Mouse (Mus musculus) ES-E14 (cell line): ENCODE measurements at regions not wholly inside any gene's neighbourhood (a gene's known extent, or its start where the extent isn't known, plus 50 kb on each side); places are given as distances from the start of the nearest gene placed in this dataset.

ENCODE experiments used
- DNase-seq: peaks from one replicate; pipeline ENCODE4 v3.0.0-alpha.2; 2013; ENCODE audit warnings: low read depth, low spot score
- H3K27ac ChIP-seq: 2 replicates; pipeline ENCODE4 v1.5.1; 2012; ENCODE audit warnings: low read depth, mild to moderate bottlenecking, low read length, moderate library complexity, mixed read lengths; ENCODE audit not compliant: poor library complexity, insufficient read depth, severe bottlenecking
- H3K36me3 ChIP-seq: 2 replicates; pipeline ENCODE4 v1.6.1; 2012; ENCODE audit warnings: mild to moderate bottlenecking, low read length, moderate library complexity, mixed read lengths; ENCODE audit not compliant: control insufficient read depth, poor library complexity, insufficient read depth, severe bottlenecking
- H3K4me1 ChIP-seq, 2 experiments: fragments of 150-350 bp in 1 of 2; sonication (generic) in 1 of 2; 2 replicates each; pipeline ENCODE4 v1.6.1; 2012; ENCODE audit warnings: low read length in 2 of 2, mild to moderate bottlenecking in 1 of 2, mixed read lengths in 1 of 2; ENCODE audit not compliant: control insufficient read depth in 2 of 2, insufficient read depth in 2 of 2, poor library complexity in 1 of 2
- H3K4me3 ChIP-seq, 2 experiments: fragments of 150-350 bp in 1 of 2; sonication (generic) in 1 of 2; 2 replicates each; pipeline ENCODE4 v1.5.1; 2012; ENCODE audit warnings: low read length in 2 of 2, low read depth in 1 of 2, mild to moderate bottlenecking in 1 of 2, mixed read lengths in 1 of 2; ENCODE audit not compliant: insufficient read depth in 1 of 2, poor library complexity in 1 of 2, severe bottlenecking in 1 of 2
- H3K9ac ChIP-seq: 2 replicates; pipeline ENCODE4 v1.6.1; 2012; ENCODE audit warnings: low read depth, mild to moderate bottlenecking, low read length, mixed read lengths; ENCODE audit not compliant: poor library complexity, insufficient read depth, severe bottlenecking
- H3K9me3 ChIP-seq: fragments of 150-350 bp; sonication (generic); 2 replicates; pipeline ENCODE4 v1.6.1; 2012; ENCODE audit warnings: low read depth, mild to moderate bottlenecking, low read length; ENCODE audit not compliant: control insufficient read depth, insufficient read depth
- CHD2 ChIP-seq: IDR thresholded peaks from 2 replicates; pipeline ENCODE4 v1.6.1; 2014; ENCODE audit warnings: mild to moderate bottlenecking, low read depth, low read length, inconsistent platforms
- HCFC1 ChIP-seq: IDR thresholded peaks from 2 replicates; pipeline ENCODE4 v1.6.1; 2012; ENCODE audit warnings: low read length, inconsistent platforms, borderline replicate concordance; ENCODE audit not compliant: insufficient read depth
- MAFK ChIP-seq: IDR thresholded peaks from 2 replicates; pipeline ENCODE4 v1.6.1; 2014; ENCODE audit warnings: mild to moderate bottlenecking, low read depth, low read length, inconsistent platforms; ENCODE audit not compliant: insufficient read depth
- ZC3H11A ChIP-seq: IDR thresholded peaks from 2 replicates; pipeline ENCODE4 v1.6.1; 2012; ENCODE audit warnings: low read depth, mild to moderate bottlenecking, inconsistent platforms, low read length, borderline replicate concordance
- ZNF384 ChIP-seq: IDR thresholded peaks from 2 replicates; pipeline ENCODE4 v1.6.1; 2012; ENCODE audit warnings: low read depth, low read length, inconsistent platforms
- in situ Hi-C, 2 experiments: fragments of 600-800 bp; cut with MboI; formaldehyde crosslinking; loops; one replicate each; pipeline ENCODE4 v1.15.1; 2025; ENCODE audit warnings: low sequenced_read_pairs in 2 of 2, inconsistent platforms in 1 of 2; ENCODE audit not compliant: unreplicated experiment in 2 of 2

- no peak for DNase-seq
- TF ChIP-seq ZNF384 (no peak), ZC3H11A (no peak), MAFK (no peak), HCFC1 (no peak), CHD2 (no peak)
- Histone ChIP-seq H3K4me3 (no peak overlapping the region), H3K9me3 (no peaks in the 10 kb centered on the region), H3K9ac (no peak overlapping the region), H3K4me1 (peaks cover 0 to 3% of the 10 kb centered on the region in 2 experiments; a peak in 1 of 4 replicates), H3K27ac (no peak overlapping the region), H3K36me3 (no peaks in the 10 kb centered on the region)
- in situ Hi-C loops = no loop called here
Observed at GRCm38 (mm10) chr10:21672171-21672570, 79.2 kb downstream of the 1700020N01Rik start.

- in situ Hi-C loops = no loop called here
Observed at GRCm38 (mm10) chr10:21672666-21673065, 79.7 kb downstream of the 1700020N01Rik start.

GRCm38 (mm10) chr10:21673831-21674230, 80.9 kb downstream of the 1700020N01Rik start:
- Histone ChIP-seq H3K9ac (no peak overlapping the region), H3K36me3 (no peaks in the 10 kb centered on the region), H3K4me1 (peaks cover 0 to 2% of the 10 kb centered on the region in 2 experiments; a peak in 1 of 4 replicates), H3K9me3 (no peaks in the 10 kb centered on the region), H3K4me3 (no peak overlapping the region), H3K27ac (no peak overlapping the region)
- in situ Hi-C loops = no loop called here
- TF ChIP-seq ZC3H11A = no peak
- TF ChIP-seq MAFK = no peak
- TF ChIP-seq ZNF384 = no peak
- no peak for TF ChIP-seq HCFC1
- no peak for TF ChIP-seq CHD2
- no peak for DNase-seq

More at GRCm38 (mm10) chr10:21672666-21673065, 79.7 kb downstream of the 1700020N01Rik start:
- no peak for DNase-seq
- no peak for TF ChIP-seq CHD2
- no peak for TF ChIP-seq ZNF384
- TF ChIP-seq HCFC1 = no peak
- no peak for TF ChIP-seq ZC3H11A
- TF ChIP-seq MAFK = no peak
- H3K36me3 ChIP-seq = no peaks in the 10 kb centered on the region
- H3K9ac ChIP-seq = no peak overlapping the region
- H3K4me3 ChIP-seq = no peak overlapping the region
- no peak overlapping the region for H3K27ac ChIP-seq
- H3K9me3 ChIP-seq = no peaks in the 10 kb centered on the region
- H3K4me1 ChIP-seq = peaks cover 0 to 3% of the 10 kb centered on the region in 2 experiments; a peak in 1 of 4 replicates

- Histone ChIP-seq H3K27ac (no peak overlapping the region), H3K4me1 (no peaks in the 10 kb centered on the region), H3K4me3 (no peak overlapping the region), H3K36me3 (no peaks in the 10 kb centered on the region), H3K9ac (no peak overlapping the region), H3K9me3 (no peaks in the 10 kb centered on the region)
- DNase-seq = no peak
- in situ Hi-C loops = no loop called here
- TF ChIP-seq HCFC1 (no peak), ZC3H11A (no peak), ZNF384 (no peak), CHD2 (no peak), MAFK (no peak)
Observed at GRCm38 (mm10) chr10:21675786-21676185, 82.8 kb downstream of the 1700020N01Rik start.

- TF ChIP-seq ZC3H11A (no peak), CHD2 (no peak), MAFK (no peak), ZNF384 (no peak), HCFC1 (no peak)
- no peaks in the 10 kb centered on the region for H3K9me3 ChIP-seq
- in situ Hi-C loops = no loop called here
- no peaks in the 10 kb centered on the region for H3K4me1 ChIP-seq
- no peak overlapping the region for H3K27ac ChIP-seq
- no peak overlapping the region for H3K9ac ChIP-seq
- DNase-seq = no peak
- H3K4me3 ChIP-seq = no peak overlapping the region
- no peaks in the 10 kb centered on the region for H3K36me3 ChIP-seq
Observed at GRCm38 (mm10) chr10:21677911-21678310, 85.0 kb downstream of the 1700020N01Rik start.
